Mouse (Mus musculus) B cell, adult (primary cell): ENCODE data around the gene Ncoa6. TPM values are rescaled to one million over a fixed set of nuclear protein-coding genes. Genes with fewer than 3 reads are reported as not detected.

ENCODE experiments used
- total RNA-seq: library from RNA; stranded (reverse); gene quantifications from 4 replicates; pipeline ENCODE4 v1.2.4, GENCODE M21; 2023; ENCODE audit not compliant: inconsistent age

The Ncoa6 gene
- total RNA-seq = 57.2 to 64.8 TPM (median 61.7 TPM) in 4 replicates

GRCm38 (mm10) chr2:155473570-155474088 is at the start of gene Ncoa6:
TSS of gene Ncoa6 (minus strand) at chr2:155473894.

GRCm38 (mm10) chr2:155517455-155518423 is 44.0 kb upstream of the Ncoa6 start, which contains the start of the genes Acss2 and Ggt7:
TSS of gene Acss2 (plus strand) at chr2:155517948.
TSS of gene Ggt7 (minus strand) at chr2:155518237.

GRCm38 (mm10) chr2:155380261-155381059 is 93.2 kb downstream of the Ncoa6 start, which contains the start of gene Trp53inp2:
TSS of gene Trp53inp2 (plus strand) at chr2:155381059.

GRCm38 (mm10) chr2:155356971-155357591 is 116.6 kb downstream of the Ncoa6 start, which contains the start of gene Pigu:
TSS of gene Pigu (minus strand) at chr2:155357430.

Other genes starting within 250 kb of the Ncoa6 start
- 74.9 to 99.7 TPM (median 94.0 TPM) in 4 replicates for gene Dynlrb1, start 237.4 kb downstream of the Ncoa6 start, total RNA-seq
- 32.7 to 43.3 TPM (median 37.9 TPM) in 4 replicates for gene Map1lc3a, start 197.6 kb downstream of the Ncoa6 start, total RNA-seq
- 20.3 to 28.3 TPM (median 25.0 TPM) in 4 replicates for gene Pigu, start 116.5 kb downstream of the Ncoa6 start, total RNA-seq
- gene Trp53inp2, start 92.8 kb downstream of the Ncoa6 start, total RNA-seq = 362 to 414 TPM (median 403 TPM) in 4 replicates
- gene Acss2, start 44.1 kb upstream of the Ncoa6 start, total RNA-seq = 2.5 to 4.5 TPM (median 3.1 TPM) in 4 replicates
- 0.45 to 1.1 TPM in 2 of 4 replicates, not detected in the others for gene Ggt7, start 44.3 kb upstream of the Ncoa6 start, total RNA-seq
- 8.4 to 13.3 TPM (median 11.0 TPM) in 4 replicates for gene Gss, start 118.9 kb upstream of the Ncoa6 start, total RNA-seq
- gene Myh7b, start 137.3 kb upstream of the Ncoa6 start, total RNA-seq = not detected in 4 replicates
- 151 to 173 TPM (median 162 TPM) in 4 replicates for gene Trpc4ap, start 218.5 kb upstream of the Ncoa6 start, total RNA-seq